Mouse (Mus musculus) kidney, embryonic 14.5 days (tissue): ENCODE measurements around the gene Zdhhc4. TPM values are rescaled to one million over a fixed set of nuclear protein-coding genes. Genes with fewer than 3 reads are reported as not detected.
A peak's percentile ranks its signal among the peaks of the same experiment; 100 is the strongest.

ENCODE experiments used
- ATAC-seq: fragments of 200-750 bp; cut with Nextera tagmentation; 2 replicates; pipeline ENCODE4 v1.8.0; 2017; ENCODE audit warnings: moderate number of reproducible peaks, mild to moderate bottlenecking, moderate TSS enrichment, moderate library complexity; ENCODE audit not compliant: low FRiP score, low TSS enrichment
- H3K27ac ChIP-seq: fragments of 300-500 bp; sonication (generic); 2 replicates; pipeline ENCODE4 v1.5.1; 2014; ENCODE audit warnings: low read depth, mild to moderate bottlenecking, low read length, moderate library complexity, mixed read lengths
- H3K27me3 ChIP-seq: fragments of 300-500 bp; sonication (generic); 2 replicates; pipeline ENCODE4 v1.6.1; 2014; ENCODE audit warnings: mild to moderate bottlenecking, low read length; ENCODE audit not compliant: control insufficient read depth, insufficient read depth
- H3K36me3 ChIP-seq: fragments of 300-500 bp; sonication (generic); 2 replicates; pipeline ENCODE4 v1.6.1; 2014; ENCODE audit warnings: low read length, mixed read lengths; ENCODE audit not compliant: control insufficient read depth, insufficient read depth
- H3K4me1 ChIP-seq: fragments of 300-500 bp; sonication (generic); 2 replicates; pipeline ENCODE4 v1.6.1; 2014; ENCODE audit warnings: low read length, mixed read lengths; ENCODE audit not compliant: control insufficient read depth, insufficient read depth
- H3K4me2 ChIP-seq: fragments of 300-500 bp; sonication (generic); replicated peaks from 2 replicates; pipeline ENCODE4 v1.6.1; 2014; ENCODE audit warnings: low read depth, mild to moderate bottlenecking, low read length
- H3K4me3 ChIP-seq: fragments of 300-500 bp; sonication (generic); 2 replicates; pipeline ENCODE4 v1.5.1; 2014; ENCODE audit warnings: mild to moderate bottlenecking, low read length
- H3K9ac ChIP-seq: fragments of 300-500 bp; sonication (generic); 2 replicates; pipeline ENCODE4 v1.6.1; 2014; ENCODE audit warnings: low read depth, mild to moderate bottlenecking, low read length, moderate library complexity
- H3K9me3 ChIP-seq: fragments of 300-500 bp; sonication (generic); 2 replicates; pipeline ENCODE4 v1.6.1; 2016; ENCODE audit warnings: low read length; ENCODE audit not compliant: control insufficient read depth
- WGBS: fragments of 180-500 bp; shearing (Covaris S2); extraction: QIAGEN DNeasy Blood & Tissue Kit; methylation state at CpG from one replicate; pipeline ENCODE4 v1.1.7; 2014; 5-methylcytosine and 5-hydroxymethylcytosine counted together
- polyA plus RNA-seq: library from polyadenylated mRNA; unstranded; fragments of >200 nt; fragmentation: Nextera tagmentation; extraction: Ambion mirVana; gene quantifications from 2 replicates; pipeline ENCODE4 v1.2.1, GENCODE M21; 2014

The Zdhhc4 gene
- polyA plus RNA-seq, 1 experiment from 2014 or later: 86.2 TPM

DNA sequence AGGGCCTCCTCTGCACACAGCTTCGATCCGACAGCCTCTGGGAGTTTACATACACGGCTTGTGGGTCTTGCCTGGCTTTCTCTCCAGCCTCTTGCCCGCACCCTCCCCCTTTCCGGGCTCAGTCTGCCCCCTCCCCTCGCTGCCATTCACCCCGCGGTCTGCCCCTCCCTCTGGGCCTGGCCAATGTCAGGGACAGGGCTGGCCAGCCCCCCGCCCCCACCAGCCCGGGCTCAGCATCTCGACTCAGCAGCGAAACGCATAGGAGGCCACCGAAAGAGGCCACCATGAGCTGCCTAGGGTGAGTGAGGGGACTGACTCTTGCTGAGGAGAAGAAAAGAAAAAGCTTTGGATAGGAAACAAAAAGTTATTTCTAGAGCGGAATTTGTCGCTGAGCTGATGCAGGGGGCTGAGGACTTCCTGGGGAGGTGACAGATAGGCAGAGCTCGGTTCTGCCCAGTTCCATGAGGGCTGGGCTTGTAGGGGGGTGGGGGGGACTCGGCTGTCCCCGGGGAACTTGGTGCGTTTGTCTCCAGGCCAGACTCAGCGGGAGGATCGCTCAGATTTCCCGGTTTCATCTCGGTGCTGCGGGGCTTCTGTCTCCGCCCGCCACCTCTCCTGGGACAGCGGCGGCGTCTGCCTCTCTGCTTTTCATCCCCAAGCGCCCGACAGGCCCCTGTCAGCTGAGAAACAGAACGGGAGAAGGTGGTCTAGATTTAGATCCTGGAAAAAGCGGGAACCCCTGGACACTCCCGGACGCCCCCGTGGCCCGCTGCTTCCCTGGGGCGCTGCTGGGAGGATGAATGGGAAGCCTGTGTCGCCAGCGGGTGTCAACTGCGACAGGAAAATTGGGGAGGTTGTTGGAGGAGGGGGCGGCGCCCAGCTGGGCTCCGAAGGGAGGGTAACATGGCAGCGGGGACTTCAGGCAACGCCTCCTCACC lies 34.9 kb upstream of the Zdhhc4 start:
- no peak overlapping the region for H3K27ac ChIP-seq
- H3K27me3 ChIP-seq: peaks cover 28% of the 10 kb centered on the region
- H3K9ac ChIP-seq: peak overlapping the region; percentile 60
- H3K9me3 ChIP-seq: no peaks in the 10 kb centered on the region
- no peaks in the 10 kb centered on the region for H3K36me3 ChIP-seq
- H3K4me1 ChIP-seq: 0 out of 2 replicates have a peak, but pooled peaks cover 12% of the 10 kb centered on the region
- H3K4me2 ChIP-seq: peak overlapping the region; percentile 93
- WGBS: under 1% methylated on average over 47 of the region's 47 CpGs
- H3K4me3 ChIP-seq: peak overlapping the region; percentile 49
- peak; percentile 77 for ATAC-seq

DNA sequence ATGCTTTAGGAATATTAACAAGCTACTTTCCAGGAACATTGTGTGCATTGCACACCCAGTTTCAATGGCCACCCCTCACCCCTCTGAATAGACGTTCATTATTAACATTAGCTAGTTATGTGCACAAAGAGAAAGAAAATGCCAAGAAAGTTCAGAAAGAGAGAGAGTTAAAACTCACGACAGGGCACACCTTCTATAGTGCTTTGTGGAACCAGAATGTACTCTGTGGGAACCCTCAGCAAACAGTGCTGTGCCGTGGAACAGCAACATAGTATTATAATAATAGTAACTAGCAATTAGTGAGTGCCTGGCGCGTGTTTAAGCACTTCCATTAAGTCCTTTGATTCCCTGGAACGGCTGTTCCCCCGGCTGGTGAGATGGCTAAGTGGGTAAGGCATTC lies 32.4 kb upstream of the Zdhhc4 start:
- Histone ChIP-seq H3K36me3 (no peaks in the 10 kb centered on the region), H3K27ac (no peak overlapping the region), H3K9me3 (no peaks in the 10 kb centered on the region), H3K4me2 (no peak overlapping the region), H3K27me3 (peaks cover 31% of the 10 kb centered on the region), H3K4me1 (0 out of 2 replicates have a peak, but pooled peaks cover 12% of the 10 kb centered on the region), H3K9ac (no peak overlapping the region), H3K4me3 (no peak overlapping the region)
- no peak for ATAC-seq
- 75% methylated on average over 7 of the region's 7 CpGs for WGBS

- H3K4me2 ChIP-seq: no peak overlapping the region
- H3K9me3 ChIP-seq: no peaks in the 10 kb centered on the region
- no peak for ATAC-seq
- no peak overlapping the region for H3K9ac ChIP-seq
- no peak overlapping the region for H3K27ac ChIP-seq
- peaks cover 39% of the 10 kb centered on the region for H3K27me3 ChIP-seq
- 0 out of 2 replicates have a peak, but pooled peaks cover 12% of the 10 kb centered on the region for H3K4me1 ChIP-seq
- WGBS: 61% methylated on average over 5 of the region's 5 CpGs
- H3K4me3 ChIP-seq: no peak overlapping the region
- no peaks in the 10 kb centered on the region for H3K36me3 ChIP-seq
Measured at GRCm38 (mm10) chr5:143360000-143360399, 30.9 kb upstream of the Zdhhc4 start.

DNA sequence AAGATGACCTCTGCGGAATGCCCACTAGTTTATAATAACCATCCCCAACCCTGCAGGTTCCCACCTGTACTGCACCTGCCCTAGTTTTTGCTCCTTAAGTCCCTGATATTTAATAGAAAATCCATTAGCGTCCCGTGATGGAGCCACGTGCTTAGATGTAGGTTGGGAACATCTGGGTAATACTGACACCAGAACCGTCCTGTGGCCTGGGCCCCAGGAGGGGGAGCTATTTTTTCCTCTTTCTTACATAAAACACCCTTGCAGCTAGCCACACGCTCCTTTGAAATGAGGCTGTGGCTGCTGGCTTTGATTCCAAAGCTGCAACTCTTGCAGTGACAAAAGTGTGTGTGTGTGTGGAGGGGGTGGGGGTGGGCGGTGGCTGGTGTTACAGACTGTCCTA lies 30.2 kb upstream of the Zdhhc4 start:
- H3K36me3 ChIP-seq: no peaks in the 10 kb centered on the region
- no peaks in the 10 kb centered on the region for H3K9me3 ChIP-seq
- no peak overlapping the region for H3K9ac ChIP-seq
- no peak for ATAC-seq
- 0 out of 2 replicates have a peak, but pooled peaks cover 6% of the 10 kb centered on the region for H3K4me1 ChIP-seq
- H3K4me3 ChIP-seq: no peak overlapping the region
- no peak overlapping the region for H3K4me2 ChIP-seq
- 43% methylated on average over 7 of the region's 7 CpGs for WGBS
- H3K27me3 ChIP-seq: peaks cover 32% of the 10 kb centered on the region
- H3K27ac ChIP-seq: no peak overlapping the region

DNA sequence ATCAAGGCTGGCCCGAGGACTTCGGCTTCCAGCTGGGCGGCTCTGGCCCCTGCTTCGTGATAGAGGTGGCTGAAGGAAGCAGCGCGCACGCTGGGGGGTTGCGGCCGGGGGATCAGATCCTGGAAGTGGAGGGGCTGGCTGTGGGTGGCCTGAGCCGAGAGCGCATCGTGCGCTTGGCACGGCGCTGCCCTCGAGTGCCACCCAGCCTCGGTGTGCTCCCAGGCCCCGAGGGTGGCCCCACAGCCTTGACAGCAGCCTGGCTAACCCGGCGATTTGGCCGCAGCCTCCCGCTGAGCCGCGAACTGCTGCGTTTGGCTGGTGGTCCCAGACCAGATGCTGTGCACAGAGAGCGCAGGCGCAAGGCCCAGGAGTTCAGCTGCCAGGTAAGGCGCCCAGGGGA lies 28.5 kb upstream of the Zdhhc4 start:
- peak overlapping the region; percentile 6 for H3K4me2 ChIP-seq
- no peaks in the 10 kb centered on the region for H3K4me1 ChIP-seq
- 4% methylated on average over 23 of the region's 28 CpGs for WGBS
- ATAC-seq: no peak
- H3K27ac ChIP-seq: no peak overlapping the region
- H3K27me3 ChIP-seq: peaks cover 32% of the 10 kb centered on the region
- H3K36me3 ChIP-seq: no peaks in the 10 kb centered on the region
- H3K9me3 ChIP-seq: peaks cover 2% of the 10 kb centered on the region; the same call in 1 of the 2 replicates
- no peak overlapping the region for H3K9ac ChIP-seq
- peak overlapping the region; percentile 4 for H3K4me3 ChIP-seq

DNA sequence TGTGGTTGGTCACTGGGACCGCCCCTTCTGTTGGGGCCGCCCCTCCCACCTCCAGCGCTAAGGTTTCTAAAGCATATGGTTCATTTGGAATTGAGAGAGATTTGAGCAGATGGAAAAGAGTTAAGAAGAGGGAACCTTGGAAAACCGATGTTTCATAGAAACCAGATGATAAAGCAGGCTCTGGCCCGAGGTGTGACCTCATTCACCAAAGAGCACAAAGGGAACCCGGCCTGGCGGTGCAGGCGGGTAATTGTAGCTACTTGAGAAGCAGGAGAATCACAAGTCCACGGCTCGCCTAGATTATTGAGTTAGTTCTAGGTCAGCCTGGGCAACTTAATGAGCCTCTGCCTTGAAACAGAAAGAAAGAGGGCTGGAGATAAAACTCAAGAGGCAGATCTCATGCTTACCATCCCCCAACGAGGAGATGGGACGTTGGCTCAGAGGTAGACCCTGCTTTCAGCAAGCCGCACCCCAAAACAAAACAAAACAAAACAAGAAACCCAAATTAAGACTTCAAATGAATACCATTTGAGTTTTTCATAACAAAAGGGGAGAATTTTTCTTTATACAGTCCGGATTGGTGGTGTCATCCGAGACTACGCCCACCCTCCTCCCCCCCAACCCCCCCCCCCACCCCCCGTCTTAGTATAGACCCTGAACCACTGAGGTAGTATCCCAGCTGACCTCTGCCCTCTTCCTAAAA lies 27.8 kb upstream of the Zdhhc4 start, which contains the start of gene Grid2ip:
Gene Grid2ip (plus strand): TSS at position 653 of the 703 bp plus-strand sequence.
- no peak for ATAC-seq
- Histone ChIP-seq H3K4me1 (no peaks in the 10 kb centered on the region), H3K36me3 (no peaks in the 10 kb centered on the region), H3K9me3 (peaks cover 4% of the 10 kb centered on the region; the same call in 1 of the 2 replicates), H3K4me2 (peak within 1 kb of the TSS; percentile 6), H3K27ac (no peak within 1 kb of the TSS), H3K9ac (no peak within 1 kb of the TSS), H3K4me3 (peak within 1 kb of the TSS; percentile 4), H3K27me3 (peaks cover 32% of the 10 kb centered on the region)
- 19% methylated on average over 17 of the region's 17 CpGs for WGBS

DNA sequence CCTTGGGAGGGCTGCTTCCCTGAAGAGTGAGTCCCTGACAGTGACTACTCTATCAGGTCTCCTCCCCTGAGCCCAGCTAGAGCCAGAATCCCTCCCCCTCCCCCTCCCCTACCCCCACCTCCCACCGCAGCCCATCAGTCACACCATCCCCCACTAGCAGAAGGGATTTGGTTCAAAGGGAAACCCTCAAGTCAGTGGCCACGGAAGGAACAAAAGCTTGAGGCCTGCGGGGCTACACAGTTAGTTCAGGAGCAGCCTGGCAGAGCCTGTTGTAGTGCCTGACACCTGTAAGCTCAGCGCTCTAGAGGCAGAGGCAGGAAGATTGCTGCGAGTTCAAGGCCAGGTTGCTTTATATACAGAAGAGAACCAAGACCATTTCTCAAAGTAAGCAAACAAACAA lies 27.0 kb upstream of the Zdhhc4 start:
- no peak overlapping the region for H3K27ac ChIP-seq
- WGBS: 35% methylated on average over 5 of the region's 5 CpGs
- H3K36me3 ChIP-seq: no peaks in the 10 kb centered on the region
- H3K4me1 ChIP-seq: no peaks in the 10 kb centered on the region
- peaks cover 4% of the 10 kb centered on the region; the same call in 1 of the 2 replicates for H3K9me3 ChIP-seq
- no peak overlapping the region for H3K9ac ChIP-seq
- H3K4me2 ChIP-seq: no peak overlapping the region
- no peak for ATAC-seq
- no peak overlapping the region for H3K4me3 ChIP-seq
- peaks cover 32% of the 10 kb centered on the region for H3K27me3 ChIP-seq

DNA sequence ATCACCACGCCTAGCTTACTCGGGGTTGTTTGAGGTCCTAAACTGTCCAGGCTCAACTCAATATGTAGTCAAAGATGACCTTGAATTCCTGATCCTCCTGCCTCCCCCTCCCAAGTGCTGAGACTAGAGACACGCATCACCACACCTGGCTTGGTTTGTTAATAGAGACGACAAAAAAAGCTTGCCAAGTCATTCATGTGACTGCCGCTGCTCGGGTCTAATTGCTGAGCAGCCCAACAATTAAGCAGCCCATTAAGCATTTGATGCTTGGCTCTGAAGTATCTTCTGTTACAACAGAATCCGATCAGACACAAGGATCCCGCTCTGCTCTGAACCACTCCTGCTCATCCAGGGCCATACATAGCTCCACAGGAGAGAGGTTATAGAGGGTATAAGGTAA lies 17.3 kb upstream of the Zdhhc4 start:
- WGBS: 34% methylated on average over 8 of the region's 8 CpGs
- ATAC-seq: peak; percentile 93
- Histone ChIP-seq H3K27ac (no peak overlapping the region), H3K4me2 (no peak overlapping the region; the same call in 1 of the 2 replicates), H3K9ac (no peak overlapping the region), H3K9me3 (peaks cover 4% of the 10 kb centered on the region; the same call in 1 of the 2 replicates), H3K27me3 (no peaks in the 10 kb centered on the region), H3K4me3 (no peak overlapping the region), H3K4me1 (no peaks in the 10 kb centered on the region), H3K36me3 (no peaks in the 10 kb centered on the region)
